Mouse (Mus musculus) forebrain, embryonic 10.5 days (tissue): ENCODE results near the gene Med12l. TPM values are rescaled to one million over a fixed set of nuclear protein-coding genes. Genes with fewer than 3 reads are reported as not detected.

Experiments
- DNase-seq: peaks from one replicate; pipeline ENCODE4 v3.0.0-alpha.2; 2017; ENCODE audit warnings: low spot score; ENCODE audit errors: extremely low spot score
- H3K27ac ChIP-seq: fragments of 300-500 bp; sonication (generic); 2 replicates; pipeline ENCODE4 v1.5.1; 2016; ENCODE audit warnings: mild to moderate bottlenecking
- H3K27me3 ChIP-seq: fragments of 300-500 bp; sonication (generic); 2 replicates; pipeline ENCODE4 v1.6.1; 2016; ENCODE audit warnings: mild to moderate bottlenecking; ENCODE audit not compliant: poor library complexity, severe bottlenecking
- H3K36me3 ChIP-seq: fragments of 300-500 bp; sonication (generic); replicated peaks from 2 replicates; pipeline ENCODE4 v1.6.1; 2016; ENCODE audit warnings: mild to moderate bottlenecking, moderate library complexity
- H3K4me1 ChIP-seq: fragments of 300-500 bp; sonication (generic); 2 replicates; pipeline ENCODE4 v1.6.1; 2016
- H3K4me3 ChIP-seq: fragments of 300-500 bp; sonication (generic); 2 replicates; pipeline ENCODE4 v1.5.1; 2016; ENCODE audit warnings: mild to moderate bottlenecking, moderate library complexity
- H3K9me3 ChIP-seq: fragments of 300-500 bp; sonication (generic); 2 replicates; pipeline ENCODE4 v1.6.1; 2016; ENCODE audit warnings: mild to moderate bottlenecking, moderate library complexity
- WGBS: fragments of 180-500 bp; shearing (Covaris S2); methylation state at CpG from one replicate; pipeline ENCODE4 v1.1.7; 2016; 5-methylcytosine and 5-hydroxymethylcytosine counted together
- polyA plus RNA-seq: library from polyadenylated mRNA; unstranded; fragments of >200 nt; fragmentation: Nextera tagmentation; extraction: Ambion mirVana; gene quantifications from 2 replicates; pipeline ENCODE4 v1.2.1, GENCODE M21; 2016

The Med12l gene
- polyA plus RNA-seq, 1 experiment from 2014 or later = 3.1 TPM

DNA sequence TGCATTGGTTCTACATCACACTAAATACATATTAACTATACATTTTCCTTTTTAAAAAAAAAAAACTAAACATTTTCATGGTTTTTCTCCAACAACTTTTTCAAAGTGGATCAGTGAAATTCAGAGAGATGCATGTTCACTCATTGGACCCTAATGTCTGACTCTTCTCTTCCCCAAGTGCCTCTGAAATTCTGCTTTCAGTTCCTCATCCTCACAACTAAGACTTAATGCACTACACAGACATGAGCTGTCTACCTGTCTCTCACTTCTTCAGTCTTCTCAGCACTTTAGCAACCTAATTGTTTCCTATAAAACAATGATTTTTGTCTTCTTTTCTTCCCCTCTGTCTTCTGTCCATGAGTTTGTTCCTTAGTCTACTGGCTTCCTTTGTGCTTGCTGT lies 219.8 kb downstream of the Med12l start:
- Histone ChIP-seq H3K27ac (no peak overlapping the region), H3K27me3 (no peaks in the 10 kb centered on the region)
- DNase-seq = no peak

GRCm38 (mm10) chr3:59227696-59228095 lies 222.1 kb downstream of the Med12l start:
- H3K27ac ChIP-seq = no peak overlapping the region
- WGBS = 95% methylated on average over 9 of the region's 9 CpGs

More for the DNA sequence above, 219.8 kb downstream of the Med12l start:
- no peaks in the 10 kb centered on the region for H3K36me3 ChIP-seq
- H3K4me3 ChIP-seq = no peak overlapping the region
- no peaks in the 10 kb centered on the region for H3K9me3 ChIP-seq
- 0 out of 2 replicates have a peak, but pooled peaks cover 2% of the 10 kb centered on the region for H3K4me1 ChIP-seq

GRCm38 (mm10) chr3:59228730-59229551 lies 223.3 kb downstream of the Med12l start:
- Histone ChIP-seq H3K27ac (no peak overlapping the region), H3K4me3 (no peak overlapping the region), H3K4me1 (0 out of 2 replicates have a peak, but pooled peaks cover 2% of the 10 kb centered on the region), H3K27me3 (no peaks in the 10 kb centered on the region), H3K36me3 (no peaks in the 10 kb centered on the region), H3K9me3 (no peaks in the 10 kb centered on the region)
- 74% methylated on average over 10 of the region's 10 CpGs for WGBS
- no peak for DNase-seq

More at GRCm38 (mm10) chr3:59227696-59228095, 222.1 kb downstream of the Med12l start:
- DNase-seq = no peak
- no peaks in the 10 kb centered on the region for H3K36me3 ChIP-seq
- H3K4me1 ChIP-seq = 0 out of 2 replicates have a peak, but pooled peaks cover 2% of the 10 kb centered on the region
- no peak overlapping the region for H3K4me3 ChIP-seq
- no peaks in the 10 kb centered on the region for H3K9me3 ChIP-seq
- no peaks in the 10 kb centered on the region for H3K27me3 ChIP-seq

DNA sequence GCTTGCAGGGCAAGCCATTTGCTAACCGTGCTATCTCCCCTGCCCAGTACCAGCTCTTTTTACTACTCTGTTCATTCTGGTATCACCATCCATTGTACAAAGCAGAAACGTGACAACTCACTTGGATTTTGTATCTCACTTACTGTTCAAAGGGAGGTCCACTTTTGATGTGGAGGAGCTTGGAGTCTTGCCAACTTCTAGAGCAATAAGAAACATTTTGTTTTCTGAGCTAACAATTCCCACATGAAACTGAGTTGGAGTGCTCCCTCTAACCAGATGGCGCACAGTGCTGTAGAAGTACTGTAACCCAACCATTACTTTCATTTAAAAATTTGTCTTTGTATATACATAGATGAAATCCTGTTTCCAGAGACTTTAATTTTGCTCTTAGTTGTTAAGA lies 225.3 kb downstream of the Med12l start:
- Histone ChIP-seq H3K4me1 (0 out of 2 replicates have a peak, but pooled peaks cover 2% of the 10 kb centered on the region), H3K9me3 (no peaks in the 10 kb centered on the region), H3K27ac (no peak overlapping the region), H3K27me3 (no peaks in the 10 kb centered on the region), H3K4me3 (no peak overlapping the region), H3K36me3 (no peaks in the 10 kb centered on the region)
- WGBS = 90% methylated on average over 3 of the region's 3 CpGs
- no peak for DNase-seq

GRCm38 (mm10) chr3:59234878-59235277 lies 229.3 kb downstream of the Med12l start:
- Histone ChIP-seq H3K27ac (no peak overlapping the region), H3K4me3 (no peak overlapping the region), H3K36me3 (no peaks in the 10 kb centered on the region), H3K27me3 (no peaks in the 10 kb centered on the region), H3K4me1 (no peaks in the 10 kb centered on the region), H3K9me3 (no peaks in the 10 kb centered on the region)
- DNase-seq = no peak
- 82% methylated on average over 5 of the region's 5 CpGs for WGBS

GRCm38 (mm10) chr3:59243384-59243783 lies 237.8 kb downstream of the Med12l start:
- no peaks in the 10 kb centered on the region for H3K4me1 ChIP-seq

GRCm38 (mm10) chr3:59248031-59248430 lies 242.4 kb downstream of the Med12l start:
- Histone ChIP-seq H3K36me3 (no peaks in the 10 kb centered on the region; the same call in 1 of the 2 replicates), H3K27ac (no peak overlapping the region), H3K27me3 (no peaks in the 10 kb centered on the region), H3K9me3 (no peaks in the 10 kb centered on the region), H3K4me3 (no peak overlapping the region), H3K4me1 (0 out of 2 replicates have a peak, but pooled peaks cover 4% of the 10 kb centered on the region)
- DNase-seq = no peak
- 87% methylated on average over 6 of the region's 6 CpGs for WGBS

More at GRCm38 (mm10) chr3:59243384-59243783, 237.8 kb downstream of the Med12l start:
- Histone ChIP-seq H3K9me3 (no peaks in the 10 kb centered on the region), H3K27me3 (no peaks in the 10 kb centered on the region), H3K4me3 (no peak overlapping the region), H3K36me3 (no peaks in the 10 kb centered on the region; the same call in 1 of the 2 replicates), H3K27ac (no peak overlapping the region)
- 90% methylated on average over 6 of the region's 6 CpGs for WGBS
- no peak for DNase-seq

- Histone ChIP-seq H3K36me3 (no peaks in the 10 kb centered on the region; the same call in 1 of the 2 replicates), H3K27ac (no peak overlapping the region), H3K27me3 (no peaks in the 10 kb centered on the region), H3K4me1 (0 out of 2 replicates have a peak, but pooled peaks cover 4% of the 10 kb centered on the region), H3K4me3 (no peak overlapping the region), H3K9me3 (no peaks in the 10 kb centered on the region)
- 98% methylated on average over 1 of the region's 1 CpGs for WGBS
- DNase-seq = no peak
These were observed 244.8 kb downstream of the Med12l start for GRCm38 (mm10) chr3:59250454-59250853.

- Histone ChIP-seq H3K4me1 (peaks cover 27% of the 10 kb centered on the region), H3K27me3 (no peaks in the 10 kb centered on the region), H3K27ac (no peak overlapping the region), H3K4me3 (no peak overlapping the region), H3K9me3 (no peaks in the 10 kb centered on the region), H3K36me3 (no peaks in the 10 kb centered on the region)
- 81% methylated on average over 20 of the region's 20 CpGs for WGBS
- DNase-seq = no peak
These were observed 252.4 kb downstream of the Med12l start for GRCm38 (mm10) chr3:59257740-59258664.

- WGBS = 73% methylated on average over 5 of the region's 5 CpGs
- H3K9me3 ChIP-seq = no peaks in the 10 kb centered on the region
These were observed 255.1 kb downstream of the Med12l start for GRCm38 (mm10) chr3:59260745-59261144.

DNA sequence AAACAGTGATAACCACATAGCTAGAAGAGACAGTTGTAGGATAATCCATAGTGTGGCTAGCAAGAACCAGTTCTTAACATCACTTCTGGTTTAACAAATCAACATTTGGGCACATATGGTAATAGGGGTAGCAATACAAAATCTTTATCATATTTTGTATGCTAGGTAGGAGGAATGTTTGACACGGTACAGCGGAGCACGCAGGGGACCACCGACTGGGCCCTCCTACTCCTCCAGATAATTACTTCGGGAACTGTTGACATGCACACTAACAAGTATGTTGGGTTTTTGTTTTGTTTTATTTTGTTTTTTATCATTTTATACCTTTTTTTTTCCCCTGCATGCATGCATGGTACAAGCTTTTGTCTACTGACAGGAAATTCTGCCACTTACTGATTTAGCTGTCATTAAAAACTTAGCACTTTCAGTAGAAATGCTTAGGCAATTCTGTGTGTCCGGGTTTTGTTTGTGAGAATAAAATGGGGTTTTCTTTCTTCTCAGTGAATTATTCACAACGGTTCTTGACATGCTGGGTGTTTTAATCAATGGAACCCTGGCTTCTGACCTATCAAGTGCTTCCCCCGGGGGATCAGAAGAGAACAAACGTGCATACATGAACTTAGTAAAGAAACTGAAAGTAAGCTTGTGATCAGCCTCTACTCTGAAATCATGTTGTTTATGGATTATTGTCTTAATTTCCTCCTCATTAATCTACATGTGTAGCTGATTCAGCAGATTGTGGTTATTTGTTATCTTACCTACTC lies 256.3 kb downstream of the Med12l start:
- no peaks in the 10 kb centered on the region for H3K27me3 ChIP-seq
- H3K4me1 ChIP-seq = peaks cover 32% of the 10 kb centered on the region
- no peak for DNase-seq
- WGBS = 48% methylated on average over 9 of the region's 9 CpGs
- H3K4me3 ChIP-seq = no peak overlapping the region
- no peaks in the 10 kb centered on the region for H3K9me3 ChIP-seq
- H3K36me3 ChIP-seq = peaks cover 8% of the 10 kb centered on the region
- H3K27ac ChIP-seq = no peak overlapping the region

More at GRCm38 (mm10) chr3:59260745-59261144, 255.1 kb downstream of the Med12l start:
- DNase-seq = no peak
- Histone ChIP-seq H3K36me3 (peaks cover 8% of the 10 kb centered on the region), H3K4me1 (peaks cover 32% of the 10 kb centered on the region), H3K27ac (no peak overlapping the region), H3K4me3 (no peak overlapping the region), H3K27me3 (no peaks in the 10 kb centered on the region)

GRCm38 (mm10) chr3:59262704-59263103 lies 257.1 kb downstream of the Med12l start, which contains the start of gene P2ry12:
TSS of gene P2ry12 (minus strand) at chr3:59262871.
- Histone ChIP-seq H3K27me3 (no peaks in the 10 kb centered on the region), H3K9me3 (no peaks in the 10 kb centered on the region), H3K36me3 (peaks cover 8% of the 10 kb centered on the region), H3K27ac (no peak within 1 kb of the TSS), H3K4me1 (peaks cover 32% of the 10 kb centered on the region), H3K4me3 (no peak within 1 kb of the TSS)
- 36% methylated on average over 7 of the region's 7 CpGs for WGBS
- no peak for DNase-seq
